Mouse (Mus musculus) adrenal gland, adult 2 months (tissue): ENCODE measurements around the gene Mfsd11. TPM values are rescaled to one million over a fixed set of nuclear protein-coding genes. Genes with fewer than 3 reads are reported as not detected.
"Not testable (repeated sequence)": the region's sequence is repeated elsewhere in the genome, so short reads cannot be mapped to it uniquely, and the experiment has no call there.

Source experiments
- DNase-seq: peaks from one replicate; pipeline ENCODE4 v3.0.0; 2021
- polyA plus RNA-seq: library from polyadenylated mRNA; depleted of rRNA; stranded (reverse); fragments of >200 nt; gene quantifications from 2 replicates; pipeline ENCODE4 v1.2.3, GENCODE M21; 2012
- total RNA-seq, 2 experiments: library from RNA; stranded (reverse); gene quantifications; 2 replicates each; pipeline ENCODE4 v1.2.3; 2021

Gene Mfsd11
- total and polyA plus RNA-seq, 3 experiments = 31.3 to 48.1 (median 43.6) TPM

- no peak for DNase-seq
Observed at GRCm38 (mm10) chr11:116881440-116881839, 29.2 kb downstream of the Mfsd11 start.

- DNase-seq = no peak
Observed at GRCm38 (mm10) chr11:116882446-116882845, 30.2 kb downstream of the Mfsd11 start.

GRCm38 (mm10) chr11:116884061-116884460 lies 31.8 kb downstream of the Mfsd11 start:
- DNase-seq = no peak

GRCm38 (mm10) chr11:116885275-116886151 lies 33.3 kb downstream of the Mfsd11 start:
- peak; percentile 77 for DNase-seq

- DNase-seq = no peak
Observed at GRCm38 (mm10) chr11:116887136-116887535, 34.9 kb downstream of the Mfsd11 start.

GRCm38 (mm10) chr11:116893532-116894442 lies 41.5 kb downstream of the Mfsd11 start:
- no peak for DNase-seq

- no peak for DNase-seq
Observed at GRCm38 (mm10) chr11:116895402-116895801, 43.2 kb downstream of the Mfsd11 start.

- no peak for DNase-seq
Observed at GRCm38 (mm10) chr11:116899247-116899646, 47.0 kb downstream of the Mfsd11 start.

GRCm38 (mm10) chr11:116902588-116902987 lies 50.3 kb downstream of the Mfsd11 start:
- DNase-seq = not testable (repeated sequence)

GRCm38 (mm10) chr11:116905741-116906456 lies 53.7 kb downstream of the Mfsd11 start:
- peak; percentile 19 for DNase-seq

GRCm38 (mm10) chr11:116913573-116913972 lies 61.3 kb downstream of the Mfsd11 start:
- no peak for DNase-seq

- DNase-seq = no peak
Observed at GRCm38 (mm10) chr11:116914267-116914885, 62.1 kb downstream of the Mfsd11 start.

GRCm38 (mm10) chr11:116915241-116915640 lies 63.0 kb downstream of the Mfsd11 start:
- DNase-seq = no peak

- DNase-seq = no peak
Observed at GRCm38 (mm10) chr11:116917361-116917760, 65.1 kb downstream of the Mfsd11 start.

GRCm38 (mm10) chr11:116918323-116919185 lies 66.3 kb downstream of the Mfsd11 start, which contains the start of gene Mgat5b:
Gene Mgat5b (plus strand): TSS chr11:116918863.
- peak; percentile 85 for DNase-seq

GRCm38 (mm10) chr11:116919186-116920020 lies 67.2 kb downstream of the Mfsd11 start:
- DNase-seq = no peak

GRCm38 (mm10) chr11:116920746-116921145 lies 68.5 kb downstream of the Mfsd11 start:
- DNase-seq = no peak

GRCm38 (mm10) chr11:116922058-116922457 lies 69.8 kb downstream of the Mfsd11 start:
- peak; percentile 38 for DNase-seq
